Mouse (Mus musculus) hindbrain, embryonic 11.5 days (tissue): Measurements from ENCODE around the gene Nfia. TPM values are rescaled to one million over a fixed set of nuclear protein-coding genes. Genes with fewer than 3 reads are reported as not detected.

Experiments
- ATAC-seq: fragments of 200-750 bp; cut with Nextera tagmentation; 2 replicates; pipeline ENCODE4 v1.8.0; 2017; ENCODE audit warnings: mild to moderate bottlenecking, moderate TSS enrichment, moderate library complexity; ENCODE audit not compliant: low FRiP score
- DNase-seq: peaks from one replicate; pipeline ENCODE4 v3.0.0-alpha.2; 2015; ENCODE audit warnings: low spot score
- H3K27ac ChIP-seq: fragments of 300-500 bp; sonication (generic); 2 replicates; pipeline ENCODE4 v1.5.1; 2014; ENCODE audit warnings: mild to moderate bottlenecking, low read depth, low read length
- H3K27me3 ChIP-seq: fragments of 300-500 bp; sonication (generic); 2 replicates; pipeline ENCODE4 v1.6.1; 2014; ENCODE audit warnings: mild to moderate bottlenecking, low read length, moderate library complexity, mixed read lengths; ENCODE audit not compliant: control insufficient read depth, insufficient read depth
- H3K36me3 ChIP-seq: fragments of 300-500 bp; sonication (generic); 2 replicates; pipeline ENCODE4 v1.6.1; 2014; ENCODE audit warnings: mild to moderate bottlenecking, low read length, moderate library complexity, mixed read lengths; ENCODE audit not compliant: control insufficient read depth, insufficient read depth
- H3K4me1 ChIP-seq: fragments of 300-500 bp; sonication (generic); replicated peaks from 2 replicates; pipeline ENCODE4 v1.6.1; 2014; ENCODE audit warnings: low read length, mixed read lengths; ENCODE audit not compliant: control insufficient read depth, insufficient read depth
- H3K4me2 ChIP-seq: fragments of 300-500 bp; sonication (generic); replicated peaks from 2 replicates; pipeline ENCODE4 v1.6.1; 2014; ENCODE audit warnings: mild to moderate bottlenecking, low read depth, low read length
- H3K4me3 ChIP-seq: fragments of 300-500 bp; sonication (generic); 2 replicates; pipeline ENCODE4 v1.5.1; 2014; ENCODE audit warnings: low read depth, low read length
- H3K9ac ChIP-seq: fragments of 300-500 bp; sonication (generic); 2 replicates; pipeline ENCODE4 v1.6.1; 2014; ENCODE audit warnings: low read depth, low read length
- H3K9me3 ChIP-seq: fragments of 300-500 bp; sonication (generic); 2 replicates; pipeline ENCODE4 v1.6.1; 2016; ENCODE audit warnings: low read length; ENCODE audit not compliant: control insufficient read depth
- WGBS: fragments of 180-500 bp; shearing (Covaris S2); extraction: QIAGEN DNeasy Blood & Tissue Kit; methylation state at CpG from one replicate; pipeline ENCODE4 v1.1.7; 2014; 5-methylcytosine and 5-hydroxymethylcytosine counted together
- polyA plus RNA-seq: library from polyadenylated mRNA; unstranded; fragments of >200 nt; fragmentation: Nextera tagmentation; extraction: Ambion mirVana; gene quantifications from 2 replicates; pipeline ENCODE4 v1.2.1, GENCODE M21; 2014

Nfia gene
- polyA plus RNA-seq, 1 experiment from 2014 or later, result 45.6 TPM

- no peak overlapping the region for H3K4me3 ChIP-seq
- ATAC-seq (no peak), DNase-seq (no peak)
- H3K9me3 ChIP-seq, result no peaks in the 10 kb centered on the region
- no peak overlapping the region for H3K4me2 ChIP-seq
- no peak overlapping the region for H3K9ac ChIP-seq
- WGBS, result 86% methylated on average over 7 of the region's 7 CpGs
- H3K27me3 ChIP-seq, result no peaks in the 10 kb centered on the region
- H3K4me1 ChIP-seq, result no peaks in the 10 kb centered on the region
- H3K36me3 ChIP-seq, result no peaks in the 10 kb centered on the region
- H3K27ac ChIP-seq, result no peak overlapping the region
Measured at GRCm38 (mm10) chr4:97962856-97963255, 190.3 kb downstream of the Nfia start.

- no peak overlapping the region for H3K4me2 ChIP-seq
- ATAC-seq (no peak), DNase-seq (no peak)
- no peaks in the 10 kb centered on the region for H3K9me3 ChIP-seq
- H3K27ac ChIP-seq, result no peak overlapping the region
- H3K4me3 ChIP-seq, result no peak overlapping the region
- H3K27me3 ChIP-seq, result no peaks in the 10 kb centered on the region
- no peaks in the 10 kb centered on the region for H3K36me3 ChIP-seq
- H3K9ac ChIP-seq, result no peak overlapping the region
- WGBS, result 79% methylated on average over 1 of the region's 1 CpGs
- no peaks in the 10 kb centered on the region for H3K4me1 ChIP-seq
Measured at GRCm38 (mm10) chr4:97963951-97964350, 191.4 kb downstream of the Nfia start.

- no peak for DNase-seq
- no peak overlapping the region for H3K4me3 ChIP-seq
- no peaks in the 10 kb centered on the region for H3K4me1 ChIP-seq
- no peaks in the 10 kb centered on the region for H3K36me3 ChIP-seq
- H3K9me3 ChIP-seq, result no peaks in the 10 kb centered on the region
- H3K4me2 ChIP-seq, result no peak overlapping the region
- ATAC-seq, result no peak
- H3K27me3 ChIP-seq, result no peaks in the 10 kb centered on the region
- H3K9ac ChIP-seq, result no peak overlapping the region
- WGBS, result 93% methylated on average over 7 of the region's 7 CpGs
- H3K27ac ChIP-seq, result no peak overlapping the region
Measured at GRCm38 (mm10) chr4:97968786-97969348, 196.3 kb downstream of the Nfia start.

- no peak for ATAC-seq
- no peak overlapping the region for H3K9ac ChIP-seq
- 87% methylated on average over 2 of the region's 2 CpGs for WGBS
Measured at GRCm38 (mm10) chr4:97973064-97973463, 200.5 kb downstream of the Nfia start.

GRCm38 (mm10) chr4:97974037-97974436 is 201.5 kb downstream of the Nfia start:
- Histone ChIP-seq H3K4me2 (no peak overlapping the region), H3K27ac (no peak overlapping the region), H3K9me3 (no peaks in the 10 kb centered on the region), H3K36me3 (no peaks in the 10 kb centered on the region), H3K4me3 (no peak overlapping the region), H3K27me3 (no peaks in the 10 kb centered on the region), H3K4me1 (no peaks in the 10 kb centered on the region), H3K9ac (no peak overlapping the region)
- WGBS, result 85% methylated on average over 6 of the region's 6 CpGs
- no peak for ATAC-seq
- no peak for DNase-seq

More at GRCm38 (mm10) chr4:97973064-97973463, 200.5 kb downstream of the Nfia start:
- no peak overlapping the region for H3K4me3 ChIP-seq
- no peaks in the 10 kb centered on the region for H3K36me3 ChIP-seq
- no peak for DNase-seq
- H3K4me2 ChIP-seq, result no peak overlapping the region
- no peaks in the 10 kb centered on the region for H3K9me3 ChIP-seq
- no peak overlapping the region for H3K27ac ChIP-seq
- H3K27me3 ChIP-seq, result no peaks in the 10 kb centered on the region
- H3K4me1 ChIP-seq, result no peaks in the 10 kb centered on the region

GRCm38 (mm10) chr4:97976891-97977290 is 204.4 kb downstream of the Nfia start:
- Histone ChIP-seq H3K4me1 (no peaks in the 10 kb centered on the region), H3K4me3 (no peak overlapping the region), H3K27ac (no peak overlapping the region), H3K4me2 (no peak overlapping the region), H3K36me3 (no peaks in the 10 kb centered on the region), H3K9me3 (no peaks in the 10 kb centered on the region), H3K9ac (no peak overlapping the region), H3K27me3 (no peaks in the 10 kb centered on the region)
- ATAC-seq (no peak), DNase-seq (no peak)
- WGBS, result 72% methylated on average over 5 of the region's 5 CpGs

GRCm38 (mm10) chr4:97984361-97984760 is 211.8 kb downstream of the Nfia start:
- H3K9me3 ChIP-seq, result no peaks in the 10 kb centered on the region
- no peak for DNase-seq
- H3K4me2 ChIP-seq, result no peak overlapping the region
- H3K27ac ChIP-seq, result no peak overlapping the region
- H3K27me3 ChIP-seq, result no peaks in the 10 kb centered on the region
- no peak overlapping the region for H3K9ac ChIP-seq
- no peak for ATAC-seq
- no peaks in the 10 kb centered on the region for H3K4me1 ChIP-seq
- 95% methylated on average over 2 of the region's 2 CpGs for WGBS
- no peaks in the 10 kb centered on the region for H3K36me3 ChIP-seq
- no peak overlapping the region for H3K4me3 ChIP-seq

- Histone ChIP-seq H3K9me3 (no peaks in the 10 kb centered on the region), H3K4me3 (no peak overlapping the region), H3K4me2 (no peak overlapping the region), H3K36me3 (no peaks in the 10 kb centered on the region), H3K9ac (no peak overlapping the region), H3K27me3 (no peaks in the 10 kb centered on the region), H3K4me1 (no peaks in the 10 kb centered on the region), H3K27ac (no peak overlapping the region)
- no peak for ATAC-seq
- DNase-seq, result no peak
- 96% methylated on average over 1 of the region's 1 CpGs for WGBS
Measured at GRCm38 (mm10) chr4:97986056-97986734, 213.7 kb downstream of the Nfia start.

- H3K4me3 ChIP-seq, result no peak overlapping the region
- WGBS, result 80% methylated on average over 4 of the region's 4 CpGs
- no peak overlapping the region for H3K4me2 ChIP-seq
- H3K9ac ChIP-seq, result no peak overlapping the region
- no peak overlapping the region for H3K27ac ChIP-seq
- no peaks in the 10 kb centered on the region for H3K36me3 ChIP-seq
- H3K9me3 ChIP-seq, result no peaks in the 10 kb centered on the region
- no peaks in the 10 kb centered on the region for H3K4me1 ChIP-seq
- DNase-seq (no peak), ATAC-seq (no peak)
- H3K27me3 ChIP-seq, result no peaks in the 10 kb centered on the region
Measured at GRCm38 (mm10) chr4:97986735-97987075, 214.2 kb downstream of the Nfia start.
